Mouse (Mus musculus) heart, embryonic 13.5 days (tissue): ENCODE results near the gene Kctd13. TPM values are rescaled to one million over a fixed set of nuclear protein-coding genes. Genes with fewer than 3 reads are reported as not detected.

Source experiments
- ATAC-seq: fragments of 200-750 bp; cut with Nextera tagmentation; 2 replicates; pipeline ENCODE4 v1.8.0; 2017; ENCODE audit warnings: moderate TSS enrichment; ENCODE audit not compliant: insufficient number of reproducible peaks, low FRiP score, low TSS enrichment; ENCODE audit errors: extremely low read depth
- H3K27ac ChIP-seq: fragments of 300-500 bp; sonication (generic); replicated peaks from 2 replicates; pipeline ENCODE4 v1.5.1; 2015; ENCODE audit warnings: moderate library complexity, mild to moderate bottlenecking, inconsistent platforms
- H3K27me3 ChIP-seq: fragments of 300-500 bp; sonication (generic); replicated peaks from 2 replicates; pipeline ENCODE4 v1.6.1; 2015; ENCODE audit warnings: mild to moderate bottlenecking, inconsistent platforms
- H3K36me3 ChIP-seq: fragments of 300-500 bp; sonication (generic); 2 replicates; pipeline ENCODE4 v1.6.1; 2015; ENCODE audit warnings: mild to moderate bottlenecking, inconsistent platforms
- H3K4me1 ChIP-seq: fragments of 300-500 bp; sonication (generic); 2 replicates; pipeline ENCODE4 v1.6.1; 2015; ENCODE audit warnings: inconsistent platforms
- H3K4me2 ChIP-seq: fragments of 300-500 bp; sonication (generic); 2 replicates; pipeline ENCODE4 v1.6.1; 2015; ENCODE audit warnings: inconsistent platforms, mild to moderate bottlenecking, moderate library complexity
- H3K4me3 ChIP-seq: fragments of 300-500 bp; sonication (generic); 2 replicates; pipeline ENCODE4 v1.5.1; 2015; ENCODE audit warnings: moderate library complexity, mild to moderate bottlenecking, inconsistent platforms
- H3K9ac ChIP-seq: fragments of 300-500 bp; sonication (generic); 2 replicates; pipeline ENCODE4 v1.6.1; 2015; ENCODE audit warnings: inconsistent platforms, mild to moderate bottlenecking, moderate library complexity
- H3K9me3 ChIP-seq: fragments of 300-500 bp; sonication (generic); 2 replicates; pipeline ENCODE4 v1.6.1; 2016; ENCODE audit warnings: inconsistent platforms
- WGBS: fragments of 180-500 bp; shearing (Covaris S2); methylation state at CpG from one replicate; pipeline ENCODE4 v1.1.7; 2015; ENCODE audit warnings: mixed read lengths; 5-methylcytosine and 5-hydroxymethylcytosine counted together
- polyA plus RNA-seq: library from polyadenylated mRNA; unstranded; fragments of >200 nt; fragmentation: Nextera tagmentation; extraction: Ambion mirVana; gene quantifications from 2 replicates; pipeline ENCODE4 v1.2.1, GENCODE M21; 2015

Kctd13 gene
- polyA plus RNA-seq, 1 experiment from 2014 or later: 13.1 TPM

- Histone ChIP-seq H3K27me3 (peaks cover 32% of the 10 kb centered on the region), H3K4me1 (peaks cover 15% of the 10 kb centered on the region), H3K27ac (no peak overlapping the region), H3K36me3 (peaks cover 43% of the 10 kb centered on the region), H3K9ac (no peak overlapping the region), H3K4me2 (no peak overlapping the region), H3K9me3 (no peaks in the 10 kb centered on the region), H3K4me3 (no peak overlapping the region)
- no peak for ATAC-seq
- WGBS: 39% methylated on average over 3 of the region's 3 CpGs
Observed at GRCm38 (mm10) chr7:126946530-126946929, 17.9 kb downstream of the Kctd13 start.

- Histone ChIP-seq H3K27me3 (peaks cover 51% of the 10 kb centered on the region), H3K4me3 (no peak overlapping the region), H3K9ac (no peak overlapping the region), H3K36me3 (peaks cover 24% of the 10 kb centered on the region), H3K9me3 (no peaks in the 10 kb centered on the region), H3K27ac (no peak overlapping the region), H3K4me1 (peaks cover 15% of the 10 kb centered on the region), H3K4me2 (0 out of 2 replicates have a peak overlapping the region, but pooled peaks have one; percentile 99)
- WGBS: 69% methylated on average over 10 of the region's 10 CpGs
- ATAC-seq: no peak
Observed at GRCm38 (mm10) chr7:126948626-126949025, 19.9 kb downstream of the Kctd13 start.

GRCm38 (mm10) chr7:126949403-126949792 lies 20.7 kb downstream of the Kctd13 start, which contains the start of gene Asphd1:
TSS of gene Asphd1 (minus strand) at chr7:126949582.
- Histone ChIP-seq H3K9me3 (no peaks in the 10 kb centered on the region), H3K4me3 (peak within 1 kb of the TSS; percentile 59), H3K9ac (peak within 1 kb of the TSS; percentile 75), H3K36me3 (peaks cover 18% of the 10 kb centered on the region), H3K27ac (no peak within 1 kb of the TSS), H3K4me2 (peak within 1 kb of the TSS; percentile 99), H3K4me1 (peaks cover 15% of the 10 kb centered on the region), H3K27me3 (peaks cover 58% of the 10 kb centered on the region)
- under 1% methylated on average over 18 of the region's 21 CpGs for WGBS
- ATAC-seq: peak; percentile 52; the same call in 1 of the 2 replicates

- Histone ChIP-seq H3K4me3 (peak within 1 kb of the TSS; percentile 59), H3K9ac (peak within 1 kb of the TSS; percentile 75), H3K9me3 (no peaks in the 10 kb centered on the region), H3K4me1 (peaks cover 15% of the 10 kb centered on the region), H3K36me3 (peaks cover 13% of the 10 kb centered on the region), H3K4me2 (peak within 1 kb of the TSS; percentile 99), H3K27me3 (peaks cover 58% of the 10 kb centered on the region), H3K27ac (no peak within 1 kb of the TSS)
- peak; percentile 52; the same call in 1 of the 2 replicates for ATAC-seq
- WGBS: under 1% methylated on average over 42 of the region's 42 CpGs
Observed at GRCm38 (mm10) chr7:126949793-126950646, 21.3 kb downstream of the Kctd13 start, which contains the start of gene Sez6l2. TSS of gene Sez6l2 (plus strand) at chr7:126950563.

GRCm38 (mm10) chr7:126950647-126951615 lies 22.3 kb downstream of the Kctd13 start:
- WGBS: 6% methylated on average over 26 of the region's 26 CpGs
- Histone ChIP-seq H3K4me2 (peak overlapping the region; percentile 99), H3K4me1 (peaks cover 15% of the 10 kb centered on the region), H3K27ac (no peak overlapping the region), H3K9me3 (no peaks in the 10 kb centered on the region), H3K4me3 (peak overlapping the region; percentile 59; the same call in 1 of the 2 replicates), H3K27me3 (peaks cover 58% of the 10 kb centered on the region), H3K9ac (no peak overlapping the region), H3K36me3 (0 out of 2 replicates have a peak, but pooled peaks cover 8% of the 10 kb centered on the region)
- ATAC-seq: no peak

GRCm38 (mm10) chr7:126951741-126952140 lies 23.1 kb downstream of the Kctd13 start:
- Histone ChIP-seq H3K4me3 (no peak overlapping the region), H3K4me1 (peaks cover 15% of the 10 kb centered on the region), H3K36me3 (0 out of 2 replicates have a peak, but pooled peaks cover 8% of the 10 kb centered on the region), H3K9ac (no peak overlapping the region), H3K4me2 (no peak overlapping the region), H3K9me3 (no peaks in the 10 kb centered on the region), H3K27me3 (peaks cover 58% of the 10 kb centered on the region), H3K27ac (no peak overlapping the region)
- WGBS: 3% methylated on average over 4 of the region's 4 CpGs
- no peak for ATAC-seq

- Histone ChIP-seq H3K9ac (no peak overlapping the region), H3K4me1 (peaks cover 15% of the 10 kb centered on the region), H3K36me3 (0 out of 2 replicates have a peak, but pooled peaks cover under 1% of the 10 kb centered on the region), H3K4me2 (no peak overlapping the region), H3K4me3 (no peak overlapping the region), H3K27me3 (peaks cover 62% of the 10 kb centered on the region), H3K9me3 (no peaks in the 10 kb centered on the region), H3K27ac (no peak overlapping the region)
- WGBS: 1% methylated on average over 8 of the region's 8 CpGs
- ATAC-seq: no peak
Observed at GRCm38 (mm10) chr7:126952646-126953045, 24.0 kb downstream of the Kctd13 start.

- H3K27me3 ChIP-seq: peaks cover 46% of the 10 kb centered on the region
- H3K4me3 ChIP-seq: no peak overlapping the region
- H3K9me3 ChIP-seq: no peaks in the 10 kb centered on the region
Observed at GRCm38 (mm10) chr7:126955125-126955524, 26.4 kb downstream of the Kctd13 start.

GRCm38 (mm10) chr7:126959780-126960179 lies 31.1 kb downstream of the Kctd13 start:
- Histone ChIP-seq H3K4me3 (no peak overlapping the region), H3K4me1 (peaks cover 5% of the 10 kb centered on the region; the same call in 1 of the 2 replicates), H3K27me3 (peaks cover 45% of the 10 kb centered on the region), H3K27ac (no peak overlapping the region), H3K4me2 (no peak overlapping the region), H3K36me3 (no peaks in the 10 kb centered on the region), H3K9me3 (no peaks in the 10 kb centered on the region), H3K9ac (no peak overlapping the region)
- 62% methylated on average over 9 of the region's 9 CpGs for WGBS
- ATAC-seq: no peak

More at GRCm38 (mm10) chr7:126955125-126955524, 26.4 kb downstream of the Kctd13 start:
- 60% methylated on average over 3 of the region's 3 CpGs for WGBS
- Histone ChIP-seq H3K4me1 (peaks cover 5% of the 10 kb centered on the region), H3K27ac (no peak overlapping the region), H3K9ac (no peak overlapping the region), H3K4me2 (no peak overlapping the region), H3K36me3 (no peaks in the 10 kb centered on the region)
- ATAC-seq: no peak

- peaks cover 45% of the 10 kb centered on the region for H3K27me3 ChIP-seq
- no peak overlapping the region for H3K9ac ChIP-seq
- H3K9me3 ChIP-seq: no peaks in the 10 kb centered on the region
- H3K4me3 ChIP-seq: no peak overlapping the region
- no peaks in the 10 kb centered on the region for H3K36me3 ChIP-seq
- WGBS: 73% methylated on average over 5 of the region's 5 CpGs
- H3K4me2 ChIP-seq: no peak overlapping the region
- peaks cover 5% of the 10 kb centered on the region; the same call in 1 of the 2 replicates for H3K4me1 ChIP-seq
- no peak for ATAC-seq
- H3K27ac ChIP-seq: no peak overlapping the region
Observed at GRCm38 (mm10) chr7:126961095-126961494, 32.4 kb downstream of the Kctd13 start.

GRCm38 (mm10) chr7:126961965-126962364 lies 33.3 kb downstream of the Kctd13 start:
- Histone ChIP-seq H3K27me3 (peaks cover 45% of the 10 kb centered on the region), H3K36me3 (no peaks in the 10 kb centered on the region), H3K27ac (no peak overlapping the region), H3K4me2 (no peak overlapping the region), H3K9ac (no peak overlapping the region), H3K4me1 (peaks cover 5% of the 10 kb centered on the region; the same call in 1 of the 2 replicates), H3K9me3 (no peaks in the 10 kb centered on the region), H3K4me3 (no peak overlapping the region)
- no peak for ATAC-seq
- 81% methylated on average over 4 of the region's 4 CpGs for WGBS
